Mouse (Mus musculus): ENCODE measurements around the gene Gm29735.

The Gm29735 gene

DNA sequence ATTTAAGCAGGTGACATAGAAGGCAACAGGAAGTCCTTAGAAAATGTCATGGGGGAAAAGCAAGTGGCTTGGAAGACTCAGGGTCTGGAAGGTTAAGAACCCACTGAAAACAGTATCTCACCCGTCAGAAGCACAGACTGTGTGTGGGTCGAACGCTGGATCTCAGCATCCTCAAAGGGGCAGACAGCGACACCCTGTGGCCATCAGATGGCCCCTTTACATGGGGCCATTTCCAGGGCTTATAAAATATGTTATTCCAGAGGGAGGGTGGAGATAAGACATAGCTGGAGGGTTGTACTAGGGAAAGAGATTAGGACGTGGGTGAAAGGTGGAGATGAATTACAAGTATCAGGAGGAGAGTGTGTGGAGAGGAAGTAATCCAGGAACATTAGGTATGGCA is 37.3 kb downstream of the Gm29735 start:
- DNase-seq = no peak
